Mouse (Mus musculus): ENCODE measurements at regions not wholly inside any gene's neighbourhood (a gene's known extent, or its start where the extent isn't known, plus 50 kb on each side); places are given as distances from the start of the nearest gene placed in this dataset.

- no peak overlapping the region for H3K27ac ChIP-seq (ENCODE audit: insufficient read depth, low read depth, low read length)
- WGBS, result 37% methylated on average over 10 of the region's 10 CpGs
- H3K27me3 ChIP-seq (ENCODE audit: control insufficient read depth, insufficient read depth, low read length), result no peaks in the 10 kb centered on the region
- H3K36me3 ChIP-seq (ENCODE audit: control insufficient read depth, insufficient read depth, low read length), result no peaks in the 10 kb centered on the region
- H3K4me1 ChIP-seq (ENCODE audit: control insufficient read depth, insufficient read depth, insufficient read length, low read length), result no peaks in the 10 kb centered on the region
- TF ChIP-seq POLR2A (IDR thresholded peaks at IDR 0.05; ENCODE audit: low read depth, low read length), result no peak
- no peak for TF ChIP-seq CTCF (IDR thresholded peaks at IDR 0.05; ENCODE audit: extremely low read depth, insufficient read length, insufficient replicate concordance, low read depth, low read length)
- no peak overlapping the region for H3K4me3 ChIP-seq (ENCODE audit: low read depth, low read length)
These were observed 58.5 kb upstream of the Fbxl7 start for GRCm38 (mm10) chr15:26953818-26954385.

- Histone ChIP-seq H3K4me1 (ENCODE audit: control insufficient read depth, insufficient read depth, insufficient read length, low read length) (no peaks in the 10 kb centered on the region), H3K4me3 (ENCODE audit: low read depth, low read length) (no peak overlapping the region), H3K36me3 (ENCODE audit: control insufficient read depth, insufficient read depth, low read length) (no peaks in the 10 kb centered on the region), H3K27me3 (ENCODE audit: control insufficient read depth, insufficient read depth, low read length) (no peaks in the 10 kb centered on the region), H3K27ac (ENCODE audit: insufficient read depth, low read depth, low read length) (no peak overlapping the region)
- TF ChIP-seq POLR2A (IDR thresholded peaks at IDR 0.05; ENCODE audit: low read depth, low read length), result no peak
- no peak for TF ChIP-seq CTCF (IDR thresholded peaks at IDR 0.05; ENCODE audit: extremely low read depth, insufficient read length, insufficient replicate concordance, low read depth, low read length)
- WGBS, result 84% methylated on average over 2 of the region's 2 CpGs
These were observed 63.6 kb upstream of the Fbxl7 start for GRCm38 (mm10) chr15:26958980-26959379.

GRCm38 (mm10) chr15:26968392-26969025 is 73.1 kb upstream of the Fbxl7 start:
- no peak overlapping the region for H3K4me3 ChIP-seq (ENCODE audit: low read depth, low read length)
- H3K36me3 ChIP-seq (ENCODE audit: control insufficient read depth, insufficient read depth, low read length), result no peaks in the 10 kb centered on the region
- no peaks in the 10 kb centered on the region for H3K4me1 ChIP-seq (ENCODE audit: control insufficient read depth, insufficient read depth, insufficient read length, low read length)
- 72% methylated on average over 5 of the region's 5 CpGs for WGBS
- H3K27me3 ChIP-seq (ENCODE audit: control insufficient read depth, insufficient read depth, low read length), result no peaks in the 10 kb centered on the region
- H3K27ac ChIP-seq (ENCODE audit: insufficient read depth, low read depth, low read length), result no peak overlapping the region
- TF ChIP-seq POLR2A (IDR thresholded peaks at IDR 0.05; ENCODE audit: low read depth, low read length), result no peak
- no peak for TF ChIP-seq CTCF (IDR thresholded peaks at IDR 0.05; ENCODE audit: extremely low read depth, insufficient read length, insufficient replicate concordance, low read depth, low read length)

- Histone ChIP-seq H3K4me3 (ENCODE audit: low read depth, low read length) (no peak overlapping the region), H3K27me3 (ENCODE audit: control insufficient read depth, insufficient read depth, low read length) (no peaks in the 10 kb centered on the region), H3K36me3 (ENCODE audit: control insufficient read depth, insufficient read depth, low read length) (no peaks in the 10 kb centered on the region), H3K27ac (ENCODE audit: insufficient read depth, low read depth, low read length) (no peak overlapping the region), H3K4me1 (ENCODE audit: control insufficient read depth, insufficient read depth, insufficient read length, low read length) (no peaks in the 10 kb centered on the region)
- TF ChIP-seq CTCF (IDR thresholded peaks at IDR 0.05; ENCODE audit: extremely low read depth, insufficient read length, insufficient replicate concordance, low read depth, low read length) (no peak), POLR2A (IDR thresholded peaks at IDR 0.05; ENCODE audit: low read depth, low read length) (no peak)
- 89% methylated on average over 1 of the region's 1 CpGs for WGBS
These were observed 75.4 kb upstream of the Fbxl7 start for GRCm38 (mm10) chr15:26970770-26971169.

- Histone ChIP-seq H3K36me3 (ENCODE audit: control insufficient read depth, insufficient read depth, low read length) (no peaks in the 10 kb centered on the region), H3K4me3 (ENCODE audit: low read depth, low read length) (no peak overlapping the region), H3K27me3 (ENCODE audit: control insufficient read depth, insufficient read depth, low read length) (no peaks in the 10 kb centered on the region), H3K4me1 (ENCODE audit: control insufficient read depth, insufficient read depth, insufficient read length, low read length) (no peaks in the 10 kb centered on the region), H3K27ac (ENCODE audit: insufficient read depth, low read depth, low read length) (no peak overlapping the region)
- 77% methylated on average over 1 of the region's 1 CpGs for WGBS
- TF ChIP-seq POLR2A (IDR thresholded peaks at IDR 0.05; ENCODE audit: low read depth, low read length) (no peak), CTCF (IDR thresholded peaks at IDR 0.05; ENCODE audit: extremely low read depth, insufficient read length, insufficient replicate concordance, low read depth, low read length) (no peak)
These were observed 97.7 kb upstream of the Fbxl7 start for GRCm38 (mm10) chr15:26993054-26993453.

- Histone ChIP-seq H3K4me3 (ENCODE audit: low read depth, low read length) (no peak overlapping the region), H3K36me3 (ENCODE audit: control insufficient read depth, insufficient read depth, low read length) (no peaks in the 10 kb centered on the region), H3K27me3 (ENCODE audit: control insufficient read depth, insufficient read depth, low read length) (no peaks in the 10 kb centered on the region), H3K4me1 (ENCODE audit: control insufficient read depth, insufficient read depth, insufficient read length, low read length) (no peaks in the 10 kb centered on the region), H3K27ac (ENCODE audit: insufficient read depth, low read depth, low read length) (no peak overlapping the region)
- 50% methylated on average over 4 of the region's 4 CpGs for WGBS
- TF ChIP-seq POLR2A (IDR thresholded peaks at IDR 0.05; ENCODE audit: low read depth, low read length) (no peak), CTCF (IDR thresholded peaks at IDR 0.05; ENCODE audit: extremely low read depth, insufficient read length, insufficient replicate concordance, low read depth, low read length) (no peak)
These were observed 113.7 kb upstream of the Fbxl7 start for GRCm38 (mm10) chr15:27009069-27009468.

- WGBS, result 66% methylated on average over 4 of the region's 4 CpGs
- Histone ChIP-seq H3K27me3 (ENCODE audit: control insufficient read depth, insufficient read depth, low read length) (no peaks in the 10 kb centered on the region), H3K4me3 (ENCODE audit: low read depth, low read length) (no peak overlapping the region), H3K36me3 (ENCODE audit: control insufficient read depth, insufficient read depth, low read length) (no peaks in the 10 kb centered on the region), H3K27ac (ENCODE audit: insufficient read depth, low read depth, low read length) (no peak overlapping the region), H3K4me1 (ENCODE audit: control insufficient read depth, insufficient read depth, insufficient read length, low read length) (no peaks in the 10 kb centered on the region)
- TF ChIP-seq POLR2A (IDR thresholded peaks at IDR 0.05; ENCODE audit: low read depth, low read length) (no peak), CTCF (IDR thresholded peaks at IDR 0.05; ENCODE audit: extremely low read depth, insufficient read length, insufficient replicate concordance, low read depth, low read length) (no peak)
These were observed 118.7 kb upstream of the Fbxl7 start for GRCm38 (mm10) chr15:27013906-27014658.

Measured in small intestine, adult 2 months (tissue).